Mouse (Mus musculus) intestine, embryonic 15.5 days (tissue): ENCODE results near the gene Teddm2. TPM values are rescaled to one million over a fixed set of nuclear protein-coding genes. Genes with fewer than 3 reads are reported as not detected.
A peak's percentile ranks its signal among the peaks of the same experiment; 100 is the strongest.
"Not testable (repeated sequence)": the region's sequence is repeated elsewhere in the genome, so short reads cannot be mapped to it uniquely, and the experiment has no call there.

ENCODE experiments used
- ATAC-seq: fragments of 200-750 bp; cut with Nextera tagmentation; 2 replicates; pipeline ENCODE4 v1.8.0; 2017; ENCODE audit warnings: moderate TSS enrichment, moderate library complexity
- H3K27ac ChIP-seq: fragments of 300-500 bp; sonication (generic); 2 replicates; pipeline ENCODE4 v1.5.1; 2015; ENCODE audit warnings: mild to moderate bottlenecking, inconsistent platforms
- H3K27me3 ChIP-seq: fragments of 300-500 bp; sonication (generic); replicated peaks from 2 replicates; pipeline ENCODE4 v1.6.1; 2015; ENCODE audit warnings: inconsistent platforms
- H3K36me3 ChIP-seq: fragments of 300-500 bp; sonication (generic); 2 replicates; pipeline ENCODE4 v1.6.1; 2015; ENCODE audit warnings: inconsistent platforms
- H3K4me1 ChIP-seq: fragments of 300-500 bp; sonication (generic); replicated peaks from 2 replicates; pipeline ENCODE4 v1.6.1; 2015; ENCODE audit warnings: inconsistent platforms
- H3K4me2 ChIP-seq: fragments of 300-500 bp; sonication (generic); replicated peaks from 2 replicates; pipeline ENCODE4 v1.6.1; 2015; ENCODE audit warnings: mild to moderate bottlenecking, inconsistent platforms
- H3K4me3 ChIP-seq: fragments of 300-500 bp; sonication (generic); replicated peaks from 2 replicates; pipeline ENCODE4 v1.5.1; 2015; ENCODE audit warnings: inconsistent platforms
- H3K9ac ChIP-seq: fragments of 300-500 bp; sonication (generic); 2 replicates; pipeline ENCODE4 v1.6.1; 2015; ENCODE audit warnings: inconsistent platforms
- H3K9me3 ChIP-seq: fragments of 300-500 bp; sonication (generic); 2 replicates; pipeline ENCODE4 v1.6.1; 2016; ENCODE audit warnings: inconsistent platforms
- WGBS: fragments of 180-500 bp; shearing (Covaris S2); methylation state at CpG from one replicate; pipeline ENCODE4 v1.1.7; 2015; 5-methylcytosine and 5-hydroxymethylcytosine counted together
- polyA plus RNA-seq: library from polyadenylated mRNA; unstranded; fragments of >200 nt; fragmentation: Nextera tagmentation; extraction: Ambion mirVana; gene quantifications from 2 replicates; pipeline ENCODE4 v1.2.1, GENCODE M21; 2015

Gene Teddm2
- polyA plus RNA-seq, 1 experiment from 2014 or later: 0.36 TPM

- H3K9me3 ChIP-seq, H3K27me3 ChIP-seq, H3K27ac ChIP-seq, H3K9ac ChIP-seq, H3K4me1 ChIP-seq, ATAC-seq, H3K4me2 ChIP-seq, H3K36me3 ChIP-seq, H3K4me3 ChIP-seq: not testable (repeated sequence)
- 70% methylated on average over 7 of the region's 7 CpGs for WGBS
Observed at GRCm38 (mm10) chr1:153852696-153853095, 47.3 kb downstream of the Teddm2 start.

GRCm38 (mm10) chr1:153846867-153847266 lies 53.2 kb downstream of the Teddm2 start:
- Histone ChIP-seq H3K9me3 (no peaks in the 10 kb centered on the region), H3K4me2 (no peak overlapping the region), H3K36me3 (no peaks in the 10 kb centered on the region), H3K27me3 (no peaks in the 10 kb centered on the region), H3K4me1 (no peaks in the 10 kb centered on the region), H3K27ac (no peak overlapping the region), H3K9ac (no peak overlapping the region), H3K4me3 (no peak overlapping the region)
- 29% methylated on average over 6 of the region's 6 CpGs for WGBS
- ATAC-seq: no peak

- no peaks in the 10 kb centered on the region for H3K27me3 ChIP-seq
- no peak overlapping the region for H3K4me2 ChIP-seq
- H3K9ac ChIP-seq: no peak overlapping the region
- no peak overlapping the region for H3K27ac ChIP-seq
- WGBS: 84% methylated on average over 7 of the region's 7 CpGs
- H3K4me1 ChIP-seq: no peaks in the 10 kb centered on the region
- ATAC-seq: no peak
- no peak overlapping the region for H3K4me3 ChIP-seq
- no peaks in the 10 kb centered on the region for H3K36me3 ChIP-seq
- no peaks in the 10 kb centered on the region for H3K9me3 ChIP-seq
Observed at GRCm38 (mm10) chr1:153846420-153846819, 53.6 kb downstream of the Teddm2 start.

- no peaks in the 10 kb centered on the region for H3K27me3 ChIP-seq
Observed at GRCm38 (mm10) chr1:153844042-153844441, 56.0 kb downstream of the Teddm2 start, which contains the start of gene Rgsl1. TSS of gene Rgsl1 (minus strand) at chr1:153844142.

GRCm38 (mm10) chr1:153842121-153842740 lies 57.8 kb downstream of the Teddm2 start:
- Histone ChIP-seq H3K4me2 (no peak overlapping the region), H3K9ac (no peak overlapping the region), H3K27me3 (no peaks in the 10 kb centered on the region), H3K36me3 (no peaks in the 10 kb centered on the region), H3K9me3 (no peaks in the 10 kb centered on the region), H3K4me3 (no peak overlapping the region), H3K27ac (no peak overlapping the region), H3K4me1 (no peaks in the 10 kb centered on the region)
- no peak for ATAC-seq
- WGBS: 86% methylated on average over 11 of the region's 11 CpGs

More at GRCm38 (mm10) chr1:153844042-153844441, 56.0 kb downstream of the Teddm2 start, which contains the start of gene Rgsl1:
- H3K36me3 ChIP-seq: no peaks in the 10 kb centered on the region
- no peaks in the 10 kb centered on the region for H3K9me3 ChIP-seq
- H3K9ac ChIP-seq: no peak within 1 kb of the TSS
- H3K27ac ChIP-seq: no peak within 1 kb of the TSS
- no peak within 1 kb of the TSS for H3K4me2 ChIP-seq
- WGBS: 95% methylated on average over 8 of the region's 8 CpGs
- no peaks in the 10 kb centered on the region for H3K4me1 ChIP-seq
- no peak for ATAC-seq
- H3K4me3 ChIP-seq: no peak within 1 kb of the TSS

DNA sequence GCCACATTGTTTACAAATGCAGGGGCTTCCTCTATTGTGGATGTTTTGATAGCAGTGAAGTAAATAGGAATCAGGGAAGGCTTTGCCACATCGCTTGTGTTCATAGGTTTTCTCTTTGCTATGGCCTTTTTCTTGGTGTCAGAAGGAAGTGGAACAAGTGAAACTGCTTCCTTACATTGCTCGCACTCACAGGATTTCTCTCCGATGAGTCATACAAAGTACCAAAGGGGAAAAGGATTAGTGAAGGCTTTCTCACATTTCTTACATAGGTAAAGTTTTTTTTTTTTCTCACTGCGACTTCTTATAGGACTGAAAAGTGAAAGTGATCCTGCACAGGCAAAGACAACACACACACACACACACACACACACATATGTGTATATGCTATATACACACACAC lies 64.0 kb downstream of the Teddm2 start:
- no peak overlapping the region for H3K27ac ChIP-seq
- ATAC-seq: no peak
- no peaks in the 10 kb centered on the region for H3K9me3 ChIP-seq
- H3K4me2 ChIP-seq: no peak overlapping the region
- WGBS: 70% methylated on average over 4 of the region's 4 CpGs
- no peaks in the 10 kb centered on the region for H3K36me3 ChIP-seq
- H3K4me3 ChIP-seq: no peak overlapping the region
- no peaks in the 10 kb centered on the region for H3K27me3 ChIP-seq
- H3K9ac ChIP-seq: no peak overlapping the region
- no peaks in the 10 kb centered on the region for H3K4me1 ChIP-seq

DNA sequence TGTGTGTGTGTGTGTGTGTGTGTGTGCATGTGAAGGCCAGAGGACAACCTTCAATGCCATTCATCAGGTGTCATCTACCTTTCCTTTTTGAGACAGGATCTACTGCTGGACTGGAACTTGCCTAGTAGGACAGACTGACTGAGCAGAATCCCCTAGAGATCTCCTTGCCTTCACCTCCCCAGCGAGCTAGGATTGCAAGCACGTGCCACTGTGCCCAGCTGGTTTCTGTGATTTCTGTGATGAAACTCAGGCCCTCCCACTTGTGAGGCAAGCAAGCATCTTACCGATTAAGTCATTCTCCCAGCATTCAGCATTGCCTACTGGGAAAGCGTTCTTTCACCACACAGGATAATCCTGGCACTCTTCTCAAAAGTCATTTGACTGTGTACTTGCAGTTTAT lies 69.3 kb downstream of the Teddm2 start:
- Histone ChIP-seq H3K4me3 (no peak overlapping the region), H3K4me1 (no peaks in the 10 kb centered on the region), H3K9ac (no peak overlapping the region), H3K36me3 (no peaks in the 10 kb centered on the region), H3K27me3 (no peaks in the 10 kb centered on the region), H3K27ac (no peak overlapping the region), H3K4me2 (no peak overlapping the region), H3K9me3 (no peaks in the 10 kb centered on the region)
- WGBS: 77% methylated on average over 4 of the region's 4 CpGs
- no peak for ATAC-seq

DNA sequence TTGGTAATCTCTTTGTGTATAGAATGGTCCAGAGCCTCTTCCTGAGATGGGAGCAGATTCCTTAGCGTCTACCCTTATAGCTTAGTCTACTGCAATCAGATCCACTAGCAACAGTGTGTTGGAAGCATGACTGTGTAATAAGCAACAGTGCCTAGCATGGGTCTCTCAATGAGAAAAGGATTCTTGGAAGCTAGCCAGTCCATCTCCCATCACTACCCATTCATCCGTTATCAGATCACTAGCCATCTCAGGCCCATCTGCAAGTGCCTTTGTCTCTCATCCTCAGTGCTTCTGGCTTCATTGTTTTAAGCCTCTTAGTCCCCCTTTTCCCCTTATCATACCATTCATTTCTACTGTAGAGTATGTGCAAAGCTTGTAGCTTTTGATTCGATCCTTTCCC lies 79.8 kb downstream of the Teddm2 start:
- no peaks in the 10 kb centered on the region for H3K4me1 ChIP-seq
- no peak overlapping the region for H3K4me3 ChIP-seq
- H3K9me3 ChIP-seq: no peaks in the 10 kb centered on the region
- no peak overlapping the region for H3K4me2 ChIP-seq
- ATAC-seq: no peak
- H3K9ac ChIP-seq: no peak overlapping the region
- H3K27ac ChIP-seq: no peak overlapping the region
- WGBS: 81% methylated on average over 3 of the region's 3 CpGs
- no peaks in the 10 kb centered on the region for H3K27me3 ChIP-seq
- H3K36me3 ChIP-seq: no peaks in the 10 kb centered on the region

DNA sequence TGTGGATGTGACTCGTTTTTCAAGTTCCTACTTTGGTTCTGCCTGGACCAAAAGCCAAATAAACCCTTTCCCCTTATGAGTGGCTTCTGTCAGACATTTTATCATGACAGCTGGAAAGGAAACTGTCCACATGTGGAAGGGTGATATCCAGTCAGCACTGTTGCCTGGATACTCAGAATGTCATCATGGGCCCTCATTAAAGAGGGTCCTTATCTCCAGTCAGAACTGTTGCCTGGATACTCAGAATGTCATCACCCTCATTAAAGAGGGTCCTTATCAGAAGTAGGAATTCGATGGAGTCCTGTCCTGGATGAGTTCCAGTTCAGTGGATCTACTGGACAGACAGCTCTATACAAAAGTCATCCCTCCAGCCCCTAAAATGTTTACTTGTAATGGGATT lies 85.8 kb downstream of the Teddm2 start:
- Histone ChIP-seq H3K4me3 (no peak overlapping the region), H3K4me1 (no peaks in the 10 kb centered on the region), H3K27ac (no peak overlapping the region), H3K9ac (no peak overlapping the region), H3K36me3 (no peaks in the 10 kb centered on the region), H3K4me2 (no peak overlapping the region), H3K27me3 (no peaks in the 10 kb centered on the region), H3K9me3 (no peaks in the 10 kb centered on the region)
- 33% methylated on average over 2 of the region's 2 CpGs for WGBS
- ATAC-seq: no peak

DNA sequence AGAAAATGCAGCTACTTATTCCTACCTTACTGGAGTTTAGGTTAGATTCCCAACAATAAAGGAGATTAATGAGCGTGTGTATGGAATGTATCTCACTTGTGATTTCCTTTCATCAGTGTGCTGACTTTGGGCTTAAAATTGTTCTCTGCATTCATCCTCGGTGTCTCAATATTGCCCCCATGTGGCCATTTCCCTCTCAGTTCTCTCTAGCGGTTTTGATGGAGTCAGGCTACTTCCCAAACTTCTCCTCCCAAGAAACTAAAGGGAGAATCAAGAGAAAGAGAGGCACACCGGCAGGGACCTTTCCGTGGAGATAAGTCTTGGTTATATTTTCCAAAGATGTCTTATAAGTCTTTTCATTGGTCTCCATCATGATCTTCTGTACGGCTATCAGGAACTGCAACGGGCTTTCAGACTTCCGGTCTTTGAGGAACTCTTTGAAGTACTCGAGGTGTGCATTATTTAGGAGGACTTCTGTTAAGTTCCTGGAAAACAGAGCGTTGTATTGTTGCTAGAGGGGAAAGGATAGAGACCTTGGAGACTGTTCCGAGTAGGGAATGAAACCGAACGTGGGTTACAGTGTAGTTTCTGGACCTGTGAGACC lies 92.5 kb downstream of the Teddm2 start:
- Histone ChIP-seq H3K4me2 (no peak overlapping the region), H3K36me3 (no peaks in the 10 kb centered on the region), H3K27ac (no peak overlapping the region), H3K9me3 (no peaks in the 10 kb centered on the region), H3K27me3 (no peaks in the 10 kb centered on the region), H3K4me3 (no peak overlapping the region), H3K4me1 (no peaks in the 10 kb centered on the region), H3K9ac (no peak overlapping the region)
- ATAC-seq: peak; percentile 49; the same call in 1 of the 2 replicates
- 55% methylated on average over 13 of the region's 13 CpGs for WGBS

DNA sequence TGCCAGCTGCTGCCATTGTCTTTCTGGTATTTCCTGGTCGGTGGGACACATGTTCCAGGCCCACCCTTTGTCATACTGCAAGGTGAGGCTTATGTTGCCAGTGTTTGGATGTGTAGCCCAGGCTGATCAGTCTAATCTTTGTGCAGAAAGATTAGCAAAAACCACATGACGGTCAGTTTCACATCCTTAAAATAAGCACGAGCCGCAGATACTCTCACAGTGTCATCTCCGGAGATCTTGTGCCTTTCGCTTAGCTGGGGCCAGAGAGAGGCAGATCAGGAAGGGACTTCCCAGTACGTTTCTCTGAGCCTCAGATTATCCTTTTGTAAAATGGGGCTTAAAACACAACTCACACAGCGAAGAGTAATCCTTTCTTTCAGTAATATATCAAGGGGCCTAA lies 96.5 kb downstream of the Teddm2 start:
- no peaks in the 10 kb centered on the region for H3K27me3 ChIP-seq
- H3K27ac ChIP-seq: no peak overlapping the region
- no peaks in the 10 kb centered on the region for H3K9me3 ChIP-seq
- 77% methylated on average over 8 of the region's 8 CpGs for WGBS
- H3K36me3 ChIP-seq: no peaks in the 10 kb centered on the region
- no peaks in the 10 kb centered on the region for H3K4me1 ChIP-seq
- H3K9ac ChIP-seq: no peak overlapping the region
- H3K4me3 ChIP-seq: no peak overlapping the region
- no peak for ATAC-seq
- no peak overlapping the region for H3K4me2 ChIP-seq

DNA sequence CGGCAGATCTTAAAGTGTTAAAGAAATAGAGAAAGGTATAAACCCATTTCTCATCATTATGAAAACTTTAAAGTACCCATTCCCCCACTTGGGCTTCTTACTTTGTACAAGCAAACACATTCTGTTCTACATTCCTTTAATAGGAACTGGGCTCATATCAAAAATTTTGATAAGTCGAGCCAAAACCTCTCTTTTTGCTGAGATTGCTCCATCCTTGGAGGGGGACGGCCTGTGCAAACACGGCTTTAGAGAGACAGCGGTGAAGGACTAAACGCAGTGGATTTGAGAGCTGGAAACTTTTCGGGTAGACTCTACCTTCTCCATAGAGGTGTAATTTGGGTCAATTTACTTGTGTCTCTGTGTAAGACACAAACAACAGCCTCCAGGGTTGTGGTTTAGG lies 97.3 kb downstream of the Teddm2 start:
- no peak for ATAC-seq
- no peak overlapping the region for H3K27ac ChIP-seq
- no peaks in the 10 kb centered on the region for H3K9me3 ChIP-seq
- no peak overlapping the region for H3K4me3 ChIP-seq
- no peak overlapping the region for H3K4me2 ChIP-seq
- no peaks in the 10 kb centered on the region for H3K4me1 ChIP-seq
- WGBS: 84% methylated on average over 7 of the region's 7 CpGs
- no peaks in the 10 kb centered on the region for H3K27me3 ChIP-seq
- no peaks in the 10 kb centered on the region for H3K36me3 ChIP-seq
- H3K9ac ChIP-seq: no peak overlapping the region
